ENCODE assay signal across 11 mouse cellular contexts in genomic region chr1:105812960-105813708, GRCm38 (mm10). TPM values are rescaled to one million over a fixed set of nuclear protein-coding genes. Genes with fewer than 3 reads are reported as not detected.
A peak's percentile ranks its signal among the peaks of the same experiment; 100 is the strongest.
DNase-seq lines count a peak whose midpoint lies in the region; ATAC-seq and TF ChIP-seq lines count a peak whose summit lies in the region.
"Had no signal": no experiment of that assay in that cellular context is flagged by ENCODE, and none has a peak within 500 bp of the region (broad histone marks: within the 10 kb centered on the region; RNA-seq: fewer than 3 reads in every experiment).

No protein-coding gene starts in this region.

- H3K36me3 ChIP-seq in kidney, embryonic 14.5 days (ENCODE audit: control insufficient read depth, insufficient read depth, low read length), result no peaks in the 10 kb centered on the region
- H3K36me3 ChIP-seq in C2C12 (ENCODE audit: control insufficient read depth, insufficient read depth), result no peaks in the 10 kb centered on the region

- H3K4me1 ChIP-seq in kidney, embryonic 14.5 days (ENCODE audit: control insufficient read depth, insufficient read depth, low read length), result peaks cover 5% of the 10 kb centered on the region; the same call in 1 of the 2 replicates

- H3K9ac ChIP-seq in kidney, embryonic 14.5 days (ENCODE audit: low read depth, low read length), result no peak overlapping the region

- ATAC-seq in kidney, embryonic 14.5 days (ENCODE audit: low FRiP score, low TSS enrichment), result peak; percentile 30; the same call in 1 of the 2 replicates

- H3K79me2 ChIP-seq in C2C12 (ENCODE audit: control insufficient read depth, insufficient read depth), result no peaks in the 10 kb centered on the region

- H3K79me3 ChIP-seq in C2C12 (ENCODE audit: low read depth), result no peaks in the 10 kb centered on the region

- H3K9me3 ChIP-seq in kidney, embryonic 14.5 days (ENCODE audit: control insufficient read depth, low read length), result no peaks in the 10 kb centered on the region

- no peak overlapping the region for H3K27ac ChIP-seq in kidney, embryonic 14.5 days (ENCODE audit: low read depth, low read length)

- TF ChIP-seq CTCF in C2C12 (IDR thresholded peaks at IDR 0.05; ENCODE audit: control insufficient read depth, insufficient read depth, insufficient read length), result no peak

- no peaks in the 10 kb centered on the region for H3K27me3 ChIP-seq in kidney, embryonic 14.5 days (ENCODE audit: control insufficient read depth, insufficient read depth, low read length)
- no peaks in the 10 kb centered on the region for H3K27me3 ChIP-seq in C2C12 (ENCODE audit: control insufficient read depth, insufficient read depth, insufficient read length)

- WGBS in kidney, embryonic 14.5 days, result 70% methylated on average over 20 of the region's 20 CpGs

- no peak for DNase-seq in kidney, adult 18-20 months
- DNase-seq in ZHBTc4 (ENCODE audit: low read depth, low spot score), result peak; percentile 34
- DNase-seq in kidney, postnatal 4 days, result peak; percentile 41 to 49
- no peak for DNase-seq in right cerebral cortex, postnatal 4 days
- no peak for DNase-seq in right cerebral cortex, postnatal 10 days (ENCODE audit: low spot score in 2 of 2)
- no peak for DNase-seq in embryo, embryonic 9.5 days (ENCODE audit: extremely low spot score)
- DNase-seq: adrenal gland, postnatal 25 days; cerebellum, adult 8-10 months had no signal

- H3ac ChIP-seq in C2C12 (ENCODE audit: control insufficient read depth, insufficient read length, low read depth), result no peak overlapping the region

- no peak overlapping the region for H3K4me3 ChIP-seq in kidney, embryonic 14.5 days (ENCODE audit: low read length)
- no peak overlapping the region for H3K4me3 ChIP-seq in C2C12 (ENCODE audit: insufficient read depth, poor library complexity, severe bottlenecking)

- no peak overlapping the region for H3K4me2 ChIP-seq in kidney, embryonic 14.5 days (replicated peaks; ENCODE audit: low read depth, low read length)
- H3K4me2 ChIP-seq: heart, embryonic 11.5 days had no signal

TF ChIP-seq in C2C12, 6 proteins besides CTCF, POLR2A, EP300 and RAD21:
- peak; percentile 52 for TF ChIP-seq MYOD1 (IDR thresholded peaks at IDR 0.05; ENCODE audit: control insufficient read depth, insufficient read length, low read depth)
- TF ChIP-seq MYOG (IDR thresholded peaks at IDR 0.05; ENCODE audit: control insufficient read depth, extremely low read depth, insufficient read length), result no peak
- TF ChIP-seq MAX (IDR thresholded peaks at IDR 0.05), result no peak
- no peak for TF ChIP-seq CEBPB (IDR thresholded peaks at IDR 0.05; ENCODE audit: low read depth)

RNA-seq across cellular contexts. Expression of gene Tnfrsf11a, which starts 32.6 kb away (rescaled TPM):
- 0.88 and 1.4 TPM in 2 replicates for polyA plus RNA-seq in kidney, embryonic 14.5 days (2014; fragmentation: Nextera tagmentation; extraction: Ambion mirVana)
- polyA plus RNA-seq in C2C12 (2012; fragmentation: generic; extraction: Trizol), result 0.16 TPM

Comparison
In these comparisons a context has a peak if more than half of its experiments do, and no peak if none do; other contexts are left out.
1. DNase-seq: peak in ZHBTc4 (single experiment) and kidney, postnatal 4 days (2 of 2); none in kidney, adult 18-20 months (single experiment), right cerebral cortex, postnatal 4 days (single experiment), right cerebral cortex, postnatal 10 days (0 of 2) and embryo, embryonic 9.5 days (single experiment).